Mouse (Mus musculus): ENCODE data around the gene Gm49378. TPM values are rescaled to one million over a fixed set of nuclear protein-coding genes. Genes with fewer than 3 reads are reported as not detected.

Gm49378 gene
- polyA plus RNA-seq (2014; fragmentation: Illumina TruSeq; extraction: RNeasy Lipid Tissue Mini Kit (QIAGEN cat#74804); ENCODE audit: low read depth, low replicate concordance): 0.86 TPM

GRCm38 (mm10) chr14:55637795-55638194 lies at the start of gene Gm49378:
Gene Gm49378 (minus strand): TSS chr14:55637895.

GRCm38 (mm10) chr14:55681160-55682117 lies 43.7 kb upstream of the Gm49378 start, which contains the start of gene Tinf2:
Gene Tinf2 (minus strand): TSS chr14:55681820.

DNA sequence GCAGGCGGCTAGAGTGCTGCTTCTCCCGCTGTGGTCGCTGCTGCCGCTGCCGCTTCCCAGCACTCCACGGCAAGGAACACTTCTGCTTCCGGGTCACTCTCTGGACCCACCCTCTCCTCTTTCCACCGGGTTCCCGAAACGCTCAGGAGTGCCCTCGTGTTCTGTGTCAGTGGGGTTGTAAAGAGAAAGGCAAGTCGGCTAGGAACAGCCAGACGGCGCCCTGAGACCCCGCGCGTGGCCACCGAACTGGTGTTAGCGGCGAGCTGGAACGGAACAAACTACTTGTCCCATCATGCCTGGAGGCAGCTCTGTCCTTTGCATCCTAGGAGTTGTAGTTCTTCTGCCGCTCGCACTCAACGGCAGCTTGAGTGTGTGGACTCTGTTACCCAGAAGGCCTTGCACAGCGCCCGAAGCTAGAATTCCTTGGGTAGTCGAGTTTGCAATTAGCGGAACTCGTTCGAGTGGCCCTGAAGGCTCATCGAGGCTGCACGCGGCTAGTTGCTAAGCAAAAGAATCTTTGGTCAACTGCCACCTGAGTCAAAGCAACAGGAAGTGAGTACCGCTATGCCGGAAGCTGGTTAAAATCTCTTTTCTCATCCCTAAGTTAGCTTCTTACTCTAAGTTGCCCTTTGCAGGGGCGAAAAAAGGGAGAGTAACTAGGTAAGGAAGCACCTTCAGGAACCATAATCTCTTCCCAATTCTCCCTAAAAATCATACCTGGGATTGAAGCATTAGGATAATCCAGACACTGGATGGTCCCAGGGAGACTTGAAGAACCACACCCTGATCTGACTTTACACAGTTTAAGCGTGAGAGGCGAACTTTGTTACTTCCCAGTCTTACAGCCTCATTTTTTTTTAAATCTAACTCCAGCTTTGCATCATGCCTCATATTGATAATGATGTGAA lies 34.4 kb upstream of the Gm49378 start, which contains the start of the genes Gmpr2 and Nedd8:
Gene Gmpr2 (plus strand): TSS at position 109 of the 908 bp plus-strand sequence.
Gene Nedd8 (minus strand): TSS at position 292 of the 908 bp plus-strand sequence.

GRCm38 (mm10) chr14:55659960-55660573 lies 22.4 kb upstream of the Gm49378 start, which contains the start of gene Mdp1:
Gene Mdp1 (minus strand): TSS chr14:55660508.

GRCm38 (mm10) chr14:55649884-55650283 lies 12.2 kb upstream of the Gm49378 start, which contains the start of gene Tssk4:
Gene Tssk4 (plus strand): TSS chr14:55650184.

DNA sequence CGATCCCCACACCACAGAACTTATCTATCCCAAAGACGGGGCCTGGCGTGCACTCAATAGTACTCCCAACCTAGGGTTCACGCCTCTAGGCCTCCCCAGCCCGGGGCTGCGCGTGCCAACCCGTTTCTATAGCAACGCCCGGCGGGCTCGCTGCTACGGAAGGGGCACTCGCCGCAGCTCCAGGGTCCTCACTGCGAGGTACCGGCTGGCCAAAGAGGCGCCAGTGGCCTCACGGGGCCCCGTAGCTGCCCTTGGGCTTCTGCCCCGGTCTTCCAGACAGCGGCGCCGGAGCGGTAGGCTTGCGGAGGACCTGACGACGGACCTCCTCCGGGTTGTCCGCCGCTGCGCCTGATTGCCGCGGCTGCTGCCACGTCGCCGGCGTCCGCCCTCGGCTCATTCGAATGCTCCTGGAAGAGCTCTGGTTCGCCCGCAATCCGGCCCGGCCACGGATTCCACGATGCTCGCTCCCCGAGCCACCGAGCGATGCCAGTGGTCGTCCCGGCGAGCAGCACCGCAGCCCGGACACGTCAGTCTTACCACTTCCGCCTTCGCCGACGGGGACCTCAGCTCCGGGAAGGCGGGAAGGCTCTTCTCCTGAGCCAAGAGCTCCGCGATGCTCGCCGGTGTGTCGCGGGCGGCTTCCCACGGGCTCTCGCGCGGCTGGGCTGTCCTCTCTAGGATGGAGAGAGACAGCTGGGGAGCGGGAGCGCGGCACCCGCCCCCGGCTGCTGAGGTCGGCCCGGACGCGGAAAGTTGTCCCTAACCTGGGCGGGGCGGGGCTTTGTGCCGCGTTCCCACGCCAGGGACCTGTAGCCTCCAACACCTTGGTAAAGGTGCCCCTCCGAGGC lies 5.6 kb upstream of the Gm49378 start, which contains the start of gene Tm9sf1:
Gene Tm9sf1 (minus strand): TSS at position 747 of the 848 bp plus-strand sequence.

DNA sequence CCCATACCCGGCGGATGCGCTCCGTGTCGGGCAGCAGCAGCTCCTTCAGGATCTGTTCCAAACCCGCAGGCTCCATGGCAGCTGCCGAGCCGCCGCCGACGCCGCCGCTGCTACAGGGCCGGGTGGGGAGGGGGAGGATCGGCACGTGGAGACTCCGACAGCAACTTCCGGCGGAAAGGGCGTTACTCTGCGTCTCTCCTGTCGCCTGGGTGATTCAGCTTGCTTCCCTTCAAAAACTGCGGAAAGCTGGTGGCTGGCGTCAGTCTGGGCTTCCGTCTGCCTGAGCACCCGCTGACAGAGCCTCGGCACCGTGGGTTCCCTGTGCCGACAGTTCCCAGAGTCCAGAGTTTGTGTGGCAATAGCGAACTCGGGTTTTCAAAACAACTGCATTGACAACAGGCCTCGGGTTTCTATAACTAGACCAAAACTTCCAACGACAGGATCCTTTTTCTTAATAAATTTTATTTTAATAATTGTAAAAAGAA lies 2.1 kb downstream of the Gm49378 start, which contains the start of gene Ipo4:
Gene Ipo4 (minus strand): TSS at position 435 of the 485 bp plus-strand sequence.

DNA sequence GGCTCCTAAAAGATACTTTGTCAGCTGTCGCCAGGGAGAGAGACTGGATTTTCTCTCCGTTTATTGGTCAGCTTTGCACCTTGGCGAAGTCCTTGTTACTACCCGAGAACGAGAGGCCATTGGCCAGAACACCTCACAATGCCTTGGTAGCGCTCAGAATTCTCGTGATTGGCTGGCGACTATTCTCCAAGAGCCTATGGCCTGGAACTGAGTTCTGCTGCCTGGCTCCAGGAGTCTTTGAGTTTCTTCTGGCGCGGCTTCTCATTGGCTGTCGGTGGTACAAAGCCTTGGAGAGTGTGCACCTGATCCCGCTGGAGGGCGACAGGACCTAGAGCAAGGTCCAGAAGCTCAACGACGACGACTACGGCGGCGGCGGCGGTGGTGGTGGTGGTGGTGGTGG lies 19.9 kb downstream of the Gm49378 start, which contains the start of gene Rec8:
Gene Rec8 (plus strand): TSS at position 216 of the 400 bp plus-strand sequence.

DNA sequence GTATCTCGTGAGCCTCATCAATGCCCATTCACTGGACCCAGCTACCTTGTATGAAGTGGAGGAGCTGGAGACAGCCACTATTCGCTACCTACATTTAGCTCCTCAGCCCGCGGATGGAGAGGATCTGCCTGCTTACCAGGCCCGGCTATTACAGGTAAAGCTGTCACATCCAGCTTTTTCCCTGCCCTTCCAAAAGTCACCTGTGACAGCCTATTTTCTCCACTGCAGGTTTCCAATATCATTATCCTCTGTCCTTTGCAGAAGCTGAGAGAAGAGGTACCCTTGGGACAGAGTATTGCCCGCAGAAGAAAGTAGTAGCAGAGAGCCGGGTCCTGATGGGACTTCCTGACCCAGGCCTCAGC lies 34.4 kb downstream of the Gm49378 start, which contains the start of gene Irf9:
Gene Irf9 (plus strand): TSS at position 301 of the 362 bp plus-strand sequence.

DNA sequence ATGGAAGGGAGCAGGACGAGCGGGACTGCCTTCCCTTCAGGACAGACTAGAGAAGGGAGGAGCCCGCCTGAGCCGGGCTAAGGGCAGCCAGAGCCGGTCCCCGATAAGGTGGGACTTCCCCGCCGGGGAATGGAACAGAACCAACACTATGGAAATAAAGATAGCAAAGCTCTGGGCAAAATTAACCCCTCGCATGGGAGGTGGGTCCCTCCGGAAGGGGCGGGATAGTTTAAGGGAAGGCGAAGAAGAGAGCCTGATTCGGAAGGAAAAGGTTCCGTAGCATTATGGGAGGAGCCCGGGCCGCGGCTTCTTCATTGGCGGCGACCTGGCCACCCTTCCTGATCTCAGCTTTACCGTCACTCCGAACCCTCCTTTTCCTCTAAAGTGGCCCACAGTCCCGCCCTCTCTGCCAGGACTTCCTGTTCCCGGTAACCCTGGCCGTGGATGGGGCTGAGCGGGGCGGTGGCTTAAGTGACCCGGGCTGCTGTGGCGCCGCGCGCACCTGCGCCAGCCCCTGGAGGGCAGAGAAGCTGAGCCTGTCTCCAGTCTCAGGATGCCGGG lies 46.3 kb downstream of the Gm49378 start, which contains the start of gene Rnf31:
Gene Rnf31 (plus strand): TSS at position 378 of the 561 bp plus-strand sequence.

DNA sequence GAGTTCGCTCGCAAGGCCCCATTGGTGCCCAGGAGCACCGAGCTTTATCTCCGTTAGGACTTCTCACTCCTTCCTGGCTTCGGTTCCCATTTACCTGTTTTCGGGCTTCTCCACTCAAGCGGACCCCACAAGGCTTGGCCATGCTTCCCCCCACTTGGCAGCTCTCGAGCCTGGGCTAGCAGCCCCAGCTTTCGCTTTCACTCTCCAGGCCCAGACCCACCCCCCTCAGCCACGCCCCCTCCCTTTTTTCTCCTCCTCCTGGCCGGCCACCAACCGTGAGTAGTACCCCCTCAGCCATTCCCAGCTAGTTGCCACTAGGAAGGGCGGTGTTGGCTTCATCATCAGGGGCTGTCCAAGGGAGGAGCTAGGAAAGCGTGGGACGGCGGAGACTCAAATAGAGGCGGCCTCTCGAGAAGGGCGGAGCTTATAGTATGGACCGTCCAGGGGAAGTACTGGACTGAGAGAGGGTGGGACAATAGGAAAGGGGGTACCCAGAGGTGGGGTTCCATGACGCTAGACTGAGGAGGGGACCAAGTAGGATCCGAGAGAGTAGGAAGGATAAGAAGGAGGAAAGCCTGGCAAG lies 46.9 kb downstream of the Gm49378 start, which contains the start of gene Psme2:
Gene Psme2 (minus strand): TSS at position 366 of the 583 bp plus-strand sequence.

DNA sequence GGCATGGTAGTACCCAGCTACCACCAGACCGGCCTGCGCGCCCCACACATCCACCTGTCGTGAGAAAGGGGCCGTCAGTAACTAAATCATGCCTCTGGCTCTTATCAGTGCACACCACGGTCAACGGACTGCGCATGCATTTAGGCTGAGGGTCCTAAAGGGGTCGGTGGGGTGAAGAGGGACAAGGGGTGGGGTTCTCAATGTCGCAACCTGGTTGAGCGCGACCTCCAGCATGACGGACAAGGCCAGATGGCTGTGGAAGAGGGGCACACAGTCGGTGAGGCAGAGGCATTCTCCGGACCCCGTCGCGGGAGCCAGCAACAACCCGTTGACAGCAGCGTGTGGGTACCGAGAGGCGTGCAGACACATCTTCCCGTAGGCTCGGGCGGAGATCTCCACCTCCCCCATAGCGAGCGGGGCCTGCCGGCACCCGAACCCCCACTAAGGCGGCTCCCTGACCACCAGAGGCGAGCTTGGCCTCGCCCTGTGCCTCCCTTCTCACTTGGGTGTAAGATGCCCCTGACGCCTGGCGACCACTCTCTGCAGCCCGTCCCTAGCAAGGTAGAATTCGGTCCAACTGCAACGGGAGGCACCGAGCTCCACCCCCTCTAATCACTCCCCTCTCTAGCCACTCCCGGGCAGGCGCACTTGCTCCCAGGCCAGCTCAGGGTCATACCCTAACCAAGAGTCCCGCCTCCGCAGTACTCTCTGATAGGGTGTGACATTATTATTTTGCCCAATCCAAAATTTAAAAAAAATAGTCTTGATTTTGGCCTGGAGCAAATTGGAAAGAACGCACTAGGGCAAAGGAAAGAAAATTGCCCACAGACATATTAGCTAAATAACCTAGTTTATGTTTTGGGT lies 52.8 kb downstream of the Gm49378 start, which contains the start of gene Emc9:
Gene Emc9 (minus strand): TSS at position 601 of the 864 bp plus-strand sequence.

Other genes starting within 250 kb of the Gm49378 start
- gene Dhrs4, start 159.1 kb downstream of the Gm49378 start, polyA plus RNA-seq (2014; fragmentation: Illumina TruSeq; extraction: RNeasy Lipid Tissue Mini Kit (QIAGEN cat#74804); ENCODE audit: low read depth, low replicate concordance): 82.3 TPM
- 0.93 TPM for gene Carmil3, start 147.2 kb downstream of the Gm49378 start, polyA plus RNA-seq (2014; fragmentation: Illumina TruSeq; extraction: RNeasy Lipid Tissue Mini Kit (QIAGEN cat#74804); ENCODE audit: low read depth, low replicate concordance)
- not detected for gene Cpne6, start 127.5 kb downstream of the Gm49378 start, polyA plus RNA-seq (2014; fragmentation: Illumina TruSeq; extraction: RNeasy Lipid Tissue Mini Kit (QIAGEN cat#74804); ENCODE audit: low read depth, low replicate concordance)
- not detected for gene Nrl, start 112.9 kb downstream of the Gm49378 start, polyA plus RNA-seq (2014; fragmentation: Illumina TruSeq; extraction: RNeasy Lipid Tissue Mini Kit (QIAGEN cat#74804); ENCODE audit: low read depth, low replicate concordance)
- 33.9 TPM for gene Pck2, start 97.6 kb downstream of the Gm49378 start, polyA plus RNA-seq (2014; fragmentation: Illumina TruSeq; extraction: RNeasy Lipid Tissue Mini Kit (QIAGEN cat#74804); ENCODE audit: low read depth, low replicate concordance)
- 139 TPM for gene Dcaf11, start 77.9 kb downstream of the Gm49378 start, polyA plus RNA-seq (2014; fragmentation: Illumina TruSeq; extraction: RNeasy Lipid Tissue Mini Kit (QIAGEN cat#74804); ENCODE audit: low read depth, low replicate concordance)
- gene A730061H03Rik, start 77.5 kb downstream of the Gm49378 start, polyA plus RNA-seq (2014; fragmentation: Illumina TruSeq; extraction: RNeasy Lipid Tissue Mini Kit (QIAGEN cat#74804); ENCODE audit: low read depth, low replicate concordance): 1.9 TPM
- 0.46 TPM for gene Fitm1, start 62.3 kb downstream of the Gm49378 start, polyA plus RNA-seq (2014; fragmentation: Illumina TruSeq; extraction: RNeasy Lipid Tissue Mini Kit (QIAGEN cat#74804); ENCODE audit: low read depth, low replicate concordance)
- 110 TPM for gene Psme1, start 59.8 kb downstream of the Gm49378 start, polyA plus RNA-seq (2014; fragmentation: Illumina TruSeq; extraction: RNeasy Lipid Tissue Mini Kit (QIAGEN cat#74804); ENCODE audit: low read depth, low replicate concordance)
- gene Emc9, start 52.6 kb downstream of the Gm49378 start, polyA plus RNA-seq (2014; fragmentation: Illumina TruSeq; extraction: RNeasy Lipid Tissue Mini Kit (QIAGEN cat#74804); ENCODE audit: low read depth, low replicate concordance): 40.1 TPM
- 153 TPM for gene Psme2, start 46.8 kb downstream of the Gm49378 start, polyA plus RNA-seq (2014; fragmentation: Illumina TruSeq; extraction: RNeasy Lipid Tissue Mini Kit (QIAGEN cat#74804); ENCODE audit: low read depth, low replicate concordance)
- 20.2 TPM for gene Rnf31, start 46.2 kb downstream of the Gm49378 start, polyA plus RNA-seq (2014; fragmentation: Illumina TruSeq; extraction: RNeasy Lipid Tissue Mini Kit (QIAGEN cat#74804); ENCODE audit: low read depth, low replicate concordance)
- 46.8 TPM for gene Irf9, start 34.3 kb downstream of the Gm49378 start, polyA plus RNA-seq (2014; fragmentation: Illumina TruSeq; extraction: RNeasy Lipid Tissue Mini Kit (QIAGEN cat#74804); ENCODE audit: low read depth, low replicate concordance)
- gene Rec8, start 19.9 kb downstream of the Gm49378 start, polyA plus RNA-seq (2014; fragmentation: Illumina TruSeq; extraction: RNeasy Lipid Tissue Mini Kit (QIAGEN cat#74804); ENCODE audit: low read depth, low replicate concordance): 25.8 TPM
- 45.8 TPM for gene Ipo4, start 1.9 kb downstream of the Gm49378 start, polyA plus RNA-seq (2014; fragmentation: Illumina TruSeq; extraction: RNeasy Lipid Tissue Mini Kit (QIAGEN cat#74804); ENCODE audit: low read depth, low replicate concordance)
- 96.9 TPM for gene Tm9sf1, start 5.9 kb upstream of the Gm49378 start, polyA plus RNA-seq (2014; fragmentation: Illumina TruSeq; extraction: RNeasy Lipid Tissue Mini Kit (QIAGEN cat#74804); ENCODE audit: low read depth, low replicate concordance)
- 5.4 TPM for gene Tssk4, start 12.3 kb upstream of the Gm49378 start, polyA plus RNA-seq (2014; fragmentation: Illumina TruSeq; extraction: RNeasy Lipid Tissue Mini Kit (QIAGEN cat#74804); ENCODE audit: low read depth, low replicate concordance)
- gene Mdp1, start 22.6 kb upstream of the Gm49378 start, polyA plus RNA-seq (2014; fragmentation: Illumina TruSeq; extraction: RNeasy Lipid Tissue Mini Kit (QIAGEN cat#74804); ENCODE audit: low read depth, low replicate concordance): 46.3 TPM
- gene Gmpr2, start 34.0 kb upstream of the Gm49378 start, polyA plus RNA-seq (2014; fragmentation: Illumina TruSeq; extraction: RNeasy Lipid Tissue Mini Kit (QIAGEN cat#74804); ENCODE audit: low read depth, low replicate concordance): 25.4 TPM
- gene Nedd8, start 34.2 kb upstream of the Gm49378 start, polyA plus RNA-seq (2014; fragmentation: Illumina TruSeq; extraction: RNeasy Lipid Tissue Mini Kit (QIAGEN cat#74804); ENCODE audit: low read depth, low replicate concordance): 186 TPM
- gene Tinf2, start 43.9 kb upstream of the Gm49378 start, polyA plus RNA-seq (2014; fragmentation: Illumina TruSeq; extraction: RNeasy Lipid Tissue Mini Kit (QIAGEN cat#74804); ENCODE audit: low read depth, low replicate concordance): 14.4 TPM
- gene Tgm1, start 76.0 kb upstream of the Gm49378 start, polyA plus RNA-seq (2014; fragmentation: Illumina TruSeq; extraction: RNeasy Lipid Tissue Mini Kit (QIAGEN cat#74804); ENCODE audit: low read depth, low replicate concordance): 2.5 TPM
- 28.8 TPM for gene Rabggta, start 84.4 kb upstream of the Gm49378 start, polyA plus RNA-seq (2014; fragmentation: Illumina TruSeq; extraction: RNeasy Lipid Tissue Mini Kit (QIAGEN cat#74804); ENCODE audit: low read depth, low replicate concordance)
- 77.8 TPM for gene Dhrs1, start 107.8 kb upstream of the Gm49378 start, polyA plus RNA-seq (2014; fragmentation: Illumina TruSeq; extraction: RNeasy Lipid Tissue Mini Kit (QIAGEN cat#74804); ENCODE audit: low read depth, low replicate concordance)
- gene Nop9, start 107.8 kb upstream of the Gm49378 start, polyA plus RNA-seq (2014; fragmentation: Illumina TruSeq; extraction: RNeasy Lipid Tissue Mini Kit (QIAGEN cat#74804); ENCODE audit: low read depth, low replicate concordance): 15.5 TPM
- 5.3 TPM for gene Cideb, start 120.6 kb upstream of the Gm49378 start, polyA plus RNA-seq (2014; fragmentation: Illumina TruSeq; extraction: RNeasy Lipid Tissue Mini Kit (QIAGEN cat#74804); ENCODE audit: low read depth, low replicate concordance)
- 0.77 TPM for gene Ltb4r2, start 123.5 kb upstream of the Gm49378 start, polyA plus RNA-seq (2014; fragmentation: Illumina TruSeq; extraction: RNeasy Lipid Tissue Mini Kit (QIAGEN cat#74804); ENCODE audit: low read depth, low replicate concordance)
- gene Ltb4r1, start 128.1 kb upstream of the Gm49378 start, polyA plus RNA-seq (2014; fragmentation: Illumina TruSeq; extraction: RNeasy Lipid Tissue Mini Kit (QIAGEN cat#74804); ENCODE audit: low read depth, low replicate concordance): 2.9 TPM
- gene Adcy4, start 146.2 kb upstream of the Gm49378 start, polyA plus RNA-seq (2014; fragmentation: Illumina TruSeq; extraction: RNeasy Lipid Tissue Mini Kit (QIAGEN cat#74804); ENCODE audit: low read depth, low replicate concordance): 9.6 TPM
- 3.7 TPM for gene Ripk3, start 151.0 kb upstream of the Gm49378 start, polyA plus RNA-seq (2014; fragmentation: Illumina TruSeq; extraction: RNeasy Lipid Tissue Mini Kit (QIAGEN cat#74804); ENCODE audit: low read depth, low replicate concordance)
- 8.8 TPM for gene Nfatc4, start 185.2 kb upstream of the Gm49378 start, polyA plus RNA-seq (2014; fragmentation: Illumina TruSeq; extraction: RNeasy Lipid Tissue Mini Kit (QIAGEN cat#74804); ENCODE audit: low read depth, low replicate concordance)
- gene Nynrin, start 216.1 kb upstream of the Gm49378 start, polyA plus RNA-seq (2014; fragmentation: Illumina TruSeq; extraction: RNeasy Lipid Tissue Mini Kit (QIAGEN cat#74804); ENCODE audit: low read depth, low replicate concordance): 4.7 TPM
- 0.21 TPM for gene Cbln3, start 246.5 kb upstream of the Gm49378 start, polyA plus RNA-seq (2014; fragmentation: Illumina TruSeq; extraction: RNeasy Lipid Tissue Mini Kit (QIAGEN cat#74804); ENCODE audit: low read depth, low replicate concordance)
- 19.3 TPM for gene Khnyn, start 247.1 kb upstream of the Gm49378 start, polyA plus RNA-seq (2014; fragmentation: Illumina TruSeq; extraction: RNeasy Lipid Tissue Mini Kit (QIAGEN cat#74804); ENCODE audit: low read depth, low replicate concordance)

Measured in adipose tissue, adult 10 weeks (tissue).